Mouse (Mus musculus) Patski (cell line): Measurements from ENCODE around the gene Sh3pxd2a. TPM values are rescaled to one million over a fixed set of nuclear protein-coding genes. Genes with fewer than 3 reads are reported as not detected.

Source experiments
- ATAC-seq: fragments of 100-300 bp; one replicate; pipeline ENCODE4 v1.8.0; 2021
- CTCF ChIA-PET: fragments of 350-600 bp; sonication (Branson Sonifier 250); formaldehyde crosslinking; loops from one replicate; lab custom pipeline; 2022; ENCODE audit warnings: inconsistent platforms; lab: Charles Lee
- POLR2A ChIA-PET: fragments of 350-600 bp; sonication (Branson Sonifier 250); formaldehyde crosslinking; loops from one replicate; lab custom pipeline; 2022; ENCODE audit warnings: antibody characterized with exemption, inconsistent platforms; lab: Charles Lee
- DNase-seq: peaks from one replicate; pipeline ENCODE4 v3.0.0-alpha.2; 2011; ENCODE audit warnings: low read depth, low spot score
- H3K27me3 ChIP-seq: fragments of 371-371 bp; one replicate; pipeline ENCODE4 v1.5.1; 2021
- CTCF ChIP-seq: fragments of 100-300 bp; IDR thresholded peaks from one replicate; pipeline ENCODE4 v1.5.1; 2021
- in situ Hi-C: fragments of 300-500 bp; cut with MboI; formaldehyde crosslinking; loops from 3 replicates; pipeline ENCODE4 v1.11.1; 2018; ENCODE audit warnings: low pct_unique_long_range_greater_than_20kb, mixed read lengths
- polyA plus RNA-seq: library from polyadenylated mRNA; unstranded; gene quantifications from one replicate; pipeline ENCODE4 v1.2.3, GENCODE M21; 2021

Sh3pxd2a gene
- polyA plus RNA-seq, 1 experiment from 2014 or later = 37.3 TPM

GRCm38 (mm10) chr19:47452211-47452610, 12.0 kb downstream of the Sh3pxd2a start:
- no peak for DNase-seq
- POLR2A ChIA-PET = no interaction called here
- H3K27me3 ChIP-seq = no peaks in the 10 kb centered on the region
- TF ChIP-seq CTCF = no peak
- CTCF ChIA-PET = interaction anchor here (1.2 kb wide), 1 partner anchor 14 kb away, joined by 4 read pairs; no protein-coding TSS in a partner anchor
- in situ Hi-C loops = no loop called here
- ATAC-seq = no peak

- ATAC-seq = no peak
- no peak for TF ChIP-seq CTCF
- no peak for DNase-seq
- ChIA-PET CTCF (no interaction called here), POLR2A (no interaction called here)
- H3K27me3 ChIP-seq = no peaks in the 10 kb centered on the region
- in situ Hi-C loops = no loop called here
Measured at GRCm38 (mm10) chr19:47451476-47452113, 12.6 kb downstream of the Sh3pxd2a start.

- DNase-seq = no peak
- POLR2A ChIA-PET = interaction anchor here (0.7 kb wide), 1 partner anchor 7 kb away, joined by 3 read pairs; no protein-coding TSS in a partner anchor
- no peak for TF ChIP-seq CTCF
- no peaks in the 10 kb centered on the region for H3K27me3 ChIP-seq
- no peak for ATAC-seq
- in situ Hi-C loops = no loop called here
- CTCF ChIA-PET = no interaction called here
Measured at GRCm38 (mm10) chr19:47450261-47451137, 13.7 kb downstream of the Sh3pxd2a start.

- in situ Hi-C loops = no loop called here
- TF ChIP-seq CTCF = no peak
- H3K27me3 ChIP-seq = no peaks in the 10 kb centered on the region
- DNase-seq = no peak
- ChIA-PET CTCF (interaction anchor here (1.1 kb wide), 1 partner anchor 93 kb away, joined by 3 read pairs; no protein-coding TSS in a partner anchor), POLR2A (interaction anchor here (0.7 kb wide), 1 partner anchor 8 kb away, joined by 3 read pairs; no protein-coding TSS in a partner anchor)
- no peak for ATAC-seq
Measured at GRCm38 (mm10) chr19:47449513-47450227, 14.5 kb downstream of the Sh3pxd2a start.

GRCm38 (mm10) chr19:47448618-47449151, 15.5 kb downstream of the Sh3pxd2a start:
- no peak for ATAC-seq
- DNase-seq = no peak
- TF ChIP-seq CTCF = no peak
- POLR2A ChIA-PET = interaction anchor here (0.6 kb wide), 1 partner anchor 51 kb away, joined by 3 read pairs; no protein-coding TSS in a partner anchor
- in situ Hi-C loops = no loop called here
- CTCF ChIA-PET = interaction anchor here (1.1 kb wide), 1 partner anchor 92 kb away, joined by 3 read pairs; no protein-coding TSS in a partner anchor
- no peaks in the 10 kb centered on the region for H3K27me3 ChIP-seq

- CTCF ChIA-PET = no interaction called here
Measured at GRCm38 (mm10) chr19:47446841-47447365, 17.3 kb downstream of the Sh3pxd2a start.

GRCm38 (mm10) chr19:47446130-47446529, 18.1 kb downstream of the Sh3pxd2a start:
- DNase-seq = no peak
- in situ Hi-C loops = no loop called here
- ChIA-PET POLR2A (no interaction called here), CTCF (no interaction called here)
- ATAC-seq = no peak
- no peak for TF ChIP-seq CTCF
- H3K27me3 ChIP-seq = no peaks in the 10 kb centered on the region

More at GRCm38 (mm10) chr19:47446841-47447365, 17.3 kb downstream of the Sh3pxd2a start:
- TF ChIP-seq CTCF = no peak
- ATAC-seq (no peak), DNase-seq (no peak)
- POLR2A ChIA-PET = no interaction called here
- no peaks in the 10 kb centered on the region for H3K27me3 ChIP-seq
- in situ Hi-C loops = no loop called here

- TF ChIP-seq CTCF = no peak
- POLR2A ChIA-PET = no interaction called here
- DNase-seq (no peak), ATAC-seq (no peak)
- no peaks in the 10 kb centered on the region for H3K27me3 ChIP-seq
- CTCF ChIA-PET = interaction anchor here (2.6 kb wide), 1 partner anchor 71 kb away, joined by 7 read pairs; no protein-coding TSS in a partner anchor
- in situ Hi-C loops = no loop called here
Measured at GRCm38 (mm10) chr19:47445726-47446125, 18.5 kb downstream of the Sh3pxd2a start.

- POLR2A ChIA-PET = no interaction called here
- DNase-seq (no peak), ATAC-seq (no peak)
- in situ Hi-C loops = no loop called here
- H3K27me3 ChIP-seq = no peaks in the 10 kb centered on the region
- no peak for TF ChIP-seq CTCF
- CTCF ChIA-PET = interaction anchor here (2.6 kb wide), 1 partner anchor 70 kb away, joined by 7 read pairs; no protein-coding TSS in a partner anchor
Measured at GRCm38 (mm10) chr19:47444488-47444887, 19.7 kb downstream of the Sh3pxd2a start.

GRCm38 (mm10) chr19:47442294-47442627, 21.9 kb downstream of the Sh3pxd2a start:
- no peak for ATAC-seq
- TF ChIP-seq CTCF = no peak
- POLR2A ChIA-PET = interaction anchor here (1.0 kb wide), 1 partner anchor 50 kb away, joined by 4 read pairs; no protein-coding TSS in a partner anchor
- in situ Hi-C loops = no loop called here
- CTCF ChIA-PET = interaction anchor here (1.2 kb wide), 1 partner anchor 23 kb away, joined by 3 read pairs; no protein-coding TSS in a partner anchor
- no peaks in the 10 kb centered on the region for H3K27me3 ChIP-seq
- no peak for DNase-seq
